Mouse (Mus musculus) brain, embryonic 14.5 days (tissue): ENCODE results near the gene Fntb.

ENCODE experiments used
- CTCF ChIP-seq: fragments of 200-500 bp; IDR thresholded peaks from 2 replicates; pipeline ENCODE4 v1.5.1; 2012; ENCODE audit warnings: inconsistent platforms, mild to moderate bottlenecking, moderate library complexity, borderline replicate concordance; ENCODE audit not compliant: insufficient read depth, insufficient read length; ENCODE audit errors: extremely low read depth
- POLR2A ChIP-seq: fragments of 200-500 bp; IDR thresholded peaks from 2 replicates; pipeline ENCODE4 v1.6.1; 2012; ENCODE audit warnings: mild to moderate bottlenecking, inconsistent platforms, borderline replicate concordance; ENCODE audit not compliant: poor library complexity, insufficient read depth, insufficient read length, severe bottlenecking; ENCODE audit errors: extremely low read depth

- TF ChIP-seq CTCF (no peak), POLR2A (no peak)
Observed at GRCm38 (mm10) chr12:76891160-76891559, 125.8 kb downstream of the Fntb start.
